Mouse (Mus musculus) intestine, embryonic 14.5 days (tissue): ENCODE results near the gene Prop1. TPM values are rescaled to one million over a fixed set of nuclear protein-coding genes. Genes with fewer than 3 reads are reported as not detected.

Experiments
- ATAC-seq: fragments of 200-750 bp; cut with Nextera tagmentation; replicated peaks from 2 replicates; pipeline ENCODE4 v1.8.0; 2017; ENCODE audit warnings: low read depth, moderate number of reproducible peaks, moderate TSS enrichment, moderate library complexity; ENCODE audit not compliant: low FRiP score, low TSS enrichment
- DNase-seq: peaks from one replicate; pipeline ENCODE4 v3.0.0-alpha.2; 2018; ENCODE audit warnings: low spot score
- H3K27ac ChIP-seq: fragments of 300-500 bp; sonication (generic); 2 replicates; pipeline ENCODE4 v1.5.1; 2014; ENCODE audit warnings: low read depth, mild to moderate bottlenecking, control low read depth
- H3K27me3 ChIP-seq: fragments of 300-500 bp; sonication (generic); replicated peaks from 2 replicates; pipeline ENCODE4 v1.6.1; 2014; ENCODE audit warnings: low read length, control low read depth; ENCODE audit not compliant: control insufficient read depth, insufficient read depth
- H3K36me3 ChIP-seq: fragments of 300-500 bp; sonication (generic); 2 replicates; pipeline ENCODE4 v1.6.1; 2014; ENCODE audit warnings: low read length, control low read depth; ENCODE audit not compliant: control insufficient read depth, insufficient read depth
- H3K4me1 ChIP-seq: fragments of 300-500 bp; sonication (generic); replicated peaks from 2 replicates; pipeline ENCODE4 v1.6.1; 2014; ENCODE audit warnings: low read length, control low read depth, mixed read lengths; ENCODE audit not compliant: control insufficient read depth, insufficient read depth
- H3K4me2 ChIP-seq: fragments of 300-500 bp; sonication (generic); 2 replicates; pipeline ENCODE4 v1.6.1; 2014; ENCODE audit warnings: low read length
- H3K4me3 ChIP-seq: fragments of 300-500 bp; sonication (generic); 2 replicates; pipeline ENCODE4 v1.5.1; 2014; ENCODE audit warnings: low read depth, low read length, control low read depth, mixed read lengths
- H3K9ac ChIP-seq: fragments of 300-500 bp; sonication (generic); 2 replicates; pipeline ENCODE4 v1.6.1; 2014; ENCODE audit warnings: mild to moderate bottlenecking, low read length
- H3K9me3 ChIP-seq: fragments of 300-500 bp; sonication (generic); 2 replicates; pipeline ENCODE4 v1.6.1; 2016; ENCODE audit warnings: low read length, control low read depth; ENCODE audit not compliant: control insufficient read depth
- WGBS: fragments of 180-500 bp; shearing (Covaris S2); extraction: QIAGEN DNeasy Blood & Tissue Kit; methylation state at CpG from one replicate; pipeline ENCODE4 v1.1.7; 2014; 5-methylcytosine and 5-hydroxymethylcytosine counted together
- polyA plus RNA-seq: library from polyadenylated mRNA; unstranded; fragments of >200 nt; fragmentation: Nextera tagmentation; extraction: Ambion mirVana; gene quantifications from 2 replicates; pipeline ENCODE4 v1.2.1, GENCODE M21; 2014

The Prop1 gene
- polyA plus RNA-seq, 1 experiment from 2014 or later: not detected

DNA sequence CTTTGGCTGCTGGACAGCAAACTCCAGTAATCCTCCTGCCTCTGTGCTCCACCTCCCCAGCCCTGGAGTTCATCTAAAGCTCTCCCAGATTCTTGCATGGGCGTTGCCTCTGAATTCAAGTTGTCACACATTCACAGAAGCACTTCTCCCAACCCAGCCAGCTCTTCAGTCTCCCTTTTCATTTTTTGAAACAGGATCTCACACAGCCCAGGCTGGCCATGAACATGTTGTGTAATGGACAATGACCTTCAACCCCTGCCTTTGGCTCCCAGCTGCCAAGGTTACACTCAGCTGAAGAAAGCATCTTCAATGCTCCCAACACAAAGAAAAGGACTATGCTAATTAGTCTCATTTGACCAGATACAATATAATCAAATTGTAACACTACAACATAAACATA lies 40.3 kb downstream of the Prop1 start:
- Histone ChIP-seq H3K4me2 (no peak overlapping the region), H3K9me3 (0 out of 2 replicates have a peak, but pooled peaks cover 5% of the 10 kb centered on the region), H3K36me3 (peaks cover 39% of the 10 kb centered on the region), H3K9ac (no peak overlapping the region), H3K27me3 (no peaks in the 10 kb centered on the region), H3K4me3 (no peak overlapping the region), H3K27ac (no peak overlapping the region), H3K4me1 (no peaks in the 10 kb centered on the region)
- DNase-seq (no peak), ATAC-seq (no peak)
- 96% methylated on average over 1 of the region's 1 CpGs for WGBS

DNA sequence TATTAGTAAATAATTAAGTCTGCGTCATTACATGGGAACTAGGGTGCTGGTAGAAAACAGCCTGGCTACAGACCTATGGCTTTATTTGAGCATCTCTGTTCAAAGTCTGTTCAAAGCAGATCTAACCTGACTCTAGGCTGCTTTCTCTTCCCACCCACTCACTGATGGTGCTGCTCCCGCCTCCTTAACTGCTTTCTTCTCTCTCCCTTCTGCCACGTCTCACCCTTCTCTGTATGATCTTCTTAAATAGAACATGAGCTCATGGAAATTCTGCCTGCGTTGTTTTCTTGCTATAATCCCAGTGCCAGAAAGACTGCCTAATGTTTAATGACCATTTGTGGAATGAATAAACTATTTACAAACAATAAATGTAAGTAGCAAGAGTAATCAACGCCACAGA lies 45.4 kb downstream of the Prop1 start:
- peaks cover 14% of the 10 kb centered on the region; the same call in 1 of the 2 replicates for H3K9me3 ChIP-seq
- ATAC-seq (no peak), DNase-seq (no peak)
- H3K4me2 ChIP-seq: no peak overlapping the region
- H3K4me3 ChIP-seq: no peak overlapping the region
- H3K4me1 ChIP-seq: no peaks in the 10 kb centered on the region
- H3K27me3 ChIP-seq: no peaks in the 10 kb centered on the region
- 91% methylated on average over 5 of the region's 5 CpGs for WGBS
- no peak overlapping the region for H3K9ac ChIP-seq
- H3K27ac ChIP-seq: no peak overlapping the region
- H3K36me3 ChIP-seq: peaks cover 81% of the 10 kb centered on the region

Other genes starting within 250 kb of the Prop1 start
- gene Zfp354c, start 126.0 kb downstream of the Prop1 start, polyA plus RNA-seq: 29.0 and 32.6 TPM in 2 replicates
- 0.78 and 0.89 TPM in 2 replicates for gene Zfp879, start 112.2 kb downstream of the Prop1 start, polyA plus RNA-seq
- not detected in 2 replicates for gene Grm6, start 103.1 kb downstream of the Prop1 start, polyA plus RNA-seq
- gene Zfp454, start 66.1 kb downstream of the Prop1 start, polyA plus RNA-seq: 5.4 and 8.3 TPM in 2 replicates
- 11.4 TPM in 2 replicates for gene Zfp2, start 37.6 kb downstream of the Prop1 start, polyA plus RNA-seq
- gene Zfp354b, start 22.1 kb downstream of the Prop1 start, polyA plus RNA-seq: 0.89 and 1.5 TPM in 2 replicates
- not detected in 2 replicates for gene 4933414I15Rik, start 10.0 kb downstream of the Prop1 start, polyA plus RNA-seq
- not detected in 2 replicates for gene Olfr1378, start 12.8 kb upstream of the Prop1 start, polyA plus RNA-seq
- gene Olfr1377, start 28.2 kb upstream of the Prop1 start, polyA plus RNA-seq: not detected in 2 replicates
- gene Olfr51, start 49.8 kb upstream of the Prop1 start, polyA plus RNA-seq: not detected in 2 replicates
- not detected in 2 replicates for gene Olfr54, start 60.5 kb upstream of the Prop1 start, polyA plus RNA-seq
- gene Olfr1375, start 94.3 kb upstream of the Prop1 start, polyA plus RNA-seq: not detected in 2 replicates
- gene Zfp354a, start 105.5 kb upstream of the Prop1 start, polyA plus RNA-seq: 9.1 and 11.0 TPM in 2 replicates